Mouse (Mus musculus): ENCODE results near the gene Anapc11.
A peak's percentile ranks its signal among the peaks of the same experiment; 100 is the strongest.
"Not testable (repeated sequence)": the region's sequence is repeated elsewhere in the genome, so short reads cannot be mapped to it uniquely, and the experiment has no call there.

Gene Anapc11

GRCm38 (mm10) chr11:120575940-120576339 is 22.3 kb upstream of the Anapc11 start:
- DNase-seq = no peak

- DNase-seq = peak; percentile 69
These were observed 21.7 kb upstream of the Anapc11 start for GRCm38 (mm10) chr11:120576365-120576981.

GRCm38 (mm10) chr11:120577211-120578023 is 20.8 kb upstream of the Anapc11 start:
- peak; percentile 47 for DNase-seq

- peak; percentile 33 for DNase-seq
These were observed 20.1 kb upstream of the Anapc11 start for GRCm38 (mm10) chr11:120578024-120578693.

GRCm38 (mm10) chr11:120578694-120579243 is 19.5 kb upstream of the Anapc11 start:
- DNase-seq = peak; percentile 47

GRCm38 (mm10) chr11:120579316-120580107 is 18.7 kb upstream of the Anapc11 start:
- DNase-seq = peak; percentile 85

- DNase-seq = peak; percentile 53
These were observed 18.0 kb upstream of the Anapc11 start for GRCm38 (mm10) chr11:120580190-120580589.

- peak; percentile 72 for DNase-seq
These were observed 17.3 kb upstream of the Anapc11 start for GRCm38 (mm10) chr11:120580871-120581331.

GRCm38 (mm10) chr11:120581490-120582267 is 16.5 kb upstream of the Anapc11 start, which contains the start of gene Arhgdia:
TSS of gene Arhgdia (minus strand) at chr11:120581624.
- peak; percentile 94 for DNase-seq

- DNase-seq = no peak
These were observed 15.8 kb upstream of the Anapc11 start for GRCm38 (mm10) chr11:120582268-120582981.

- not testable (repeated sequence) for DNase-seq
These were observed 15.3 kb upstream of the Anapc11 start for GRCm38 (mm10) chr11:120582982-120583293.

- no peak for DNase-seq
These were observed 14.3 kb upstream of the Anapc11 start for GRCm38 (mm10) chr11:120583937-120584336.

- DNase-seq = no peak
These were observed 9.7 kb upstream of the Anapc11 start for GRCm38 (mm10) chr11:120588531-120588930.

- no peak for DNase-seq
These were observed 683 bp upstream of the Anapc11 start for GRCm38 (mm10) chr11:120597240-120598235.

- no peak for DNase-seq
These were observed 849 bp downstream of the Anapc11 start for GRCm38 (mm10) chr11:120598990-120599549.

- DNase-seq = no peak
These were observed 2.5 kb downstream of the Anapc11 start for GRCm38 (mm10) chr11:120600716-120601115.

- no peak for DNase-seq
These were observed 5.3 kb downstream of the Anapc11 start for GRCm38 (mm10) chr11:120603545-120603944.

- no peak for DNase-seq
These were observed 7.4 kb downstream of the Anapc11 start for GRCm38 (mm10) chr11:120605667-120606066.

- DNase-seq = no peak
These were observed 8.5 kb downstream of the Anapc11 start for GRCm38 (mm10) chr11:120606764-120607163.

Measured in kidney, postnatal 10 days (tissue).